Mouse (Mus musculus): ENCODE data around the gene Slc7a8.

Gene Slc7a8

GRCm38 (mm10) chr14:54737634-54738033 lies 44.1 kb downstream of the Slc7a8 start:
- peak; percentile 50 for DNase-seq (ENCODE audit: low read depth, low spot score)

- DNase-seq (ENCODE audit: low read depth, low spot score): peak; percentile 83
Measured at GRCm38 (mm10) chr14:54736555-54737552, 44.9 kb downstream of the Slc7a8 start.

GRCm38 (mm10) chr14:54735221-54735620 lies 46.5 kb downstream of the Slc7a8 start:
- DNase-seq (ENCODE audit: low read depth, low spot score): no peak

GRCm38 (mm10) chr14:54734004-54734403 lies 47.7 kb downstream of the Slc7a8 start:
- DNase-seq (ENCODE audit: low read depth, low spot score): peak; percentile 65

GRCm38 (mm10) chr14:54732206-54732605 lies 49.5 kb downstream of the Slc7a8 start:
- peak; percentile 53 for DNase-seq (ENCODE audit: low read depth, low spot score)

- peak; percentile 88 for DNase-seq (ENCODE audit: low read depth, low spot score)
Measured at GRCm38 (mm10) chr14:54730305-54730704, 51.4 kb downstream of the Slc7a8 start.

GRCm38 (mm10) chr14:54728823-54729653 lies 52.7 kb downstream of the Slc7a8 start:
- peak; percentile 84 for DNase-seq (ENCODE audit: low read depth, low spot score)

- DNase-seq (ENCODE audit: low read depth, low spot score): no peak
Measured at GRCm38 (mm10) chr14:54727565-54727964, 54.2 kb downstream of the Slc7a8 start.

GRCm38 (mm10) chr14:54724049-54724448 lies 57.7 kb downstream of the Slc7a8 start:
- DNase-seq (ENCODE audit: low read depth, low spot score): no peak

GRCm38 (mm10) chr14:54721711-54722110 lies 60.0 kb downstream of the Slc7a8 start:
- peak; percentile 88 for DNase-seq (ENCODE audit: low read depth, low spot score)

- DNase-seq (ENCODE audit: low read depth, low spot score): peak; percentile 65
Measured at GRCm38 (mm10) chr14:54720654-54721350, 60.9 kb downstream of the Slc7a8 start.

GRCm38 (mm10) chr14:54720041-54720440 lies 61.7 kb downstream of the Slc7a8 start:
- DNase-seq (ENCODE audit: low read depth, low spot score): no peak

GRCm38 (mm10) chr14:54715402-54715801 lies 66.3 kb downstream of the Slc7a8 start:
- DNase-seq (ENCODE audit: low read depth, low spot score): no peak

- peak; percentile 70 for DNase-seq (ENCODE audit: low read depth, low spot score)
Measured at GRCm38 (mm10) chr14:54714617-54715081, 67.1 kb downstream of the Slc7a8 start.

GRCm38 (mm10) chr14:54714121-54714520 lies 67.6 kb downstream of the Slc7a8 start:
- peak; percentile 93 for DNase-seq (ENCODE audit: low read depth, low spot score)

GRCm38 (mm10) chr14:54712861-54713260 lies 68.9 kb downstream of the Slc7a8 start:
- peak; percentile 23 for DNase-seq (ENCODE audit: low read depth, low spot score)

- DNase-seq (ENCODE audit: low read depth, low spot score): no peak
Measured at GRCm38 (mm10) chr14:54712074-54712473, 69.7 kb downstream of the Slc7a8 start, which contains the start of gene Cebpe. Cebpe (minus strand) TSS chr14:54712174.

- DNase-seq (ENCODE audit: low read depth, low spot score): no peak
Measured at GRCm38 (mm10) chr14:54709054-54709453, 72.7 kb downstream of the Slc7a8 start.

- DNase-seq (ENCODE audit: low read depth, low spot score): no peak
Measured at GRCm38 (mm10) chr14:54706589-54707320, 75.0 kb downstream of the Slc7a8 start.

GRCm38 (mm10) chr14:54705844-54706243 lies 75.9 kb downstream of the Slc7a8 start:
- DNase-seq (ENCODE audit: low read depth, low spot score): no peak

GRCm38 (mm10) chr14:54703207-54703606 lies 78.5 kb downstream of the Slc7a8 start:
- DNase-seq (ENCODE audit: low read depth, low spot score): no peak

Data from brain, adult 2 months (tissue).